ENCODE assay signal across 8 mouse cellular contexts in the genomic region with DNA sequence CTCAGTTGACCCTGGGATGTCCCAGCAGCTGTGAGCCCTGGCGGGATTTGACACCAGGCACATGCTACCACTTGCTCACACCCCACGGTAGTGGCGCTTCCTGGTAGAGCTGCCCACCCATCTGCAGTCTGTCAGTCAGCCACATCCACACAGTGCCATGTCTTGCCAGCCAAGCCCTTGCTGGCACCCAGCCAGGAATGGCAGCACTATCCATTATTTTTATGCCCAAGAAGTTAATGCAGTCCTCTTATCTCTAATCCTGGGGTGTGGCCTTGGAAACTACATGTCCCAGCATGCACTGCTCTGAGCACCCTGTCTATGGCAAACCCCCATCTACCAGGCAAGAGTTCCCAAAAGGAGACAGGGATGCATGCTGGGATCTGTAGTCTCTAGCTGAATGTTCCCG.
A peak's percentile ranks its signal among the peaks of the same experiment; 100 is the strongest.
DNase-seq lines count a peak whose midpoint lies in the region; ATAC-seq lines count a peak whose summit lies in the region.
"Had no signal": no experiment of that assay in that cellular context is flagged by ENCODE, and none has a peak within 500 bp of the region (broad histone marks: within the 10 kb centered on the region; RNA-seq: fewer than 3 reads in every experiment).

No protein-coding gene starts in this region.

- H3K9me3 ChIP-seq in midbrain, embryonic 11.5 days (ENCODE audit: control insufficient read depth, low read length), result no peaks in the 10 kb centered on the region
- H3K9me3 ChIP-seq: neural tube, embryonic 12.5 days had no signal

- H3K27me3 ChIP-seq in midbrain, embryonic 11.5 days (ENCODE audit: control insufficient read depth, insufficient read depth, low read length), result peaks cover 40% of the 10 kb centered on the region

- 81% methylated on average over 4 of the region's 4 CpGs for WGBS in midbrain, embryonic 11.5 days

- H3K4me2 ChIP-seq in midbrain, embryonic 11.5 days, result no peak overlapping the region
- H3K4me2 ChIP-seq: neural tube, embryonic 12.5 days had no signal

- no peaks in the 10 kb centered on the region for H3K36me3 ChIP-seq in midbrain, embryonic 11.5 days (ENCODE audit: control insufficient read depth, insufficient read depth, low read length)

- no peak overlapping the region for H3K4me3 ChIP-seq in midbrain, embryonic 11.5 days (ENCODE audit: low read depth, low read length)
- H3K4me3 ChIP-seq: neural tube, embryonic 12.5 days had no signal

- peak; percentile 18 to 65 for DNase-seq in layer of hippocampus, adult 18-20 months (ENCODE audit: low spot score in 2 of 2)
- DNase-seq in layer of hippocampus, adult 9-10 months (ENCODE audit: low spot score), result no peak
- peak; percentile 79 for DNase-seq in ZHBTc4 (ENCODE audit: low read depth, low spot score)
- peak; percentile 60 for DNase-seq in cerebellum, postnatal 14 days
- peak; percentile 37 for DNase-seq in lung, postnatal 14 days
- DNase-seq in ovary, postnatal 10 days (ENCODE audit: low spot score), result no peak
- DNase-seq in midbrain, embryonic 11.5 days (ENCODE audit: low spot score, missing footprints), result no peak

- H3K27ac ChIP-seq in midbrain, embryonic 11.5 days (ENCODE audit: low read depth, low read length), result no peak overlapping the region
- H3K27ac ChIP-seq: neural tube, embryonic 12.5 days had no signal

- H3K9ac ChIP-seq in midbrain, embryonic 11.5 days (ENCODE audit: low read length), result no peak overlapping the region
- H3K9ac ChIP-seq: neural tube, embryonic 12.5 days had no signal

- H3K4me1 ChIP-seq in midbrain, embryonic 11.5 days (ENCODE audit: control insufficient read depth, insufficient read depth, low read length), result peaks cover 10% of the 10 kb centered on the region

- no peak for ATAC-seq in midbrain, embryonic 11.5 days (ENCODE audit: low FRiP score)

Comparison
In these comparisons a context has a peak if more than half of its experiments do, and no peak if none do; other contexts are left out.
1. DNase-seq: peak in layer of hippocampus, adult 18-20 months (2 of 2), ZHBTc4 (single experiment), cerebellum, postnatal 14 days (2 of 2) and lung, postnatal 14 days (single experiment); none in layer of hippocampus, adult 9-10 months (single experiment), ovary, postnatal 10 days (single experiment) and midbrain, embryonic 11.5 days (single experiment).